Mouse (Mus musculus): ENCODE measurements around the gene Gnb4. TPM values are rescaled to one million over a fixed set of nuclear protein-coding genes. Genes with fewer than 3 reads are reported as not detected.

Gnb4 gene
- polyA plus RNA-seq, 1 experiment from 2014 or later = 46.7 TPM

GRCm38 (mm10) chr3:32611606-32612170 lies 4.7 kb downstream of the Gnb4 start:
- no peaks in the 10 kb centered on the region for H3K36me3 ChIP-seq (ENCODE audit: poor library complexity, severe bottlenecking)
- H3K9me3 ChIP-seq (replicated peaks) = no peaks in the 10 kb centered on the region
- H3K4me1 ChIP-seq = no peaks in the 10 kb centered on the region
- H3K4me2 ChIP-seq = no peak overlapping the region
- no peak overlapping the region for H3K27ac ChIP-seq
- ATAC-seq = no peak
- 0 out of 2 replicates have a peak, but pooled peaks cover 2% of the 10 kb centered on the region for H3K27me3 ChIP-seq
- H3K4me3 ChIP-seq = no peak overlapping the region
- no peak overlapping the region for H3K9ac ChIP-seq
- 81% methylated on average over 11 of the region's 11 CpGs for WGBS

DNA sequence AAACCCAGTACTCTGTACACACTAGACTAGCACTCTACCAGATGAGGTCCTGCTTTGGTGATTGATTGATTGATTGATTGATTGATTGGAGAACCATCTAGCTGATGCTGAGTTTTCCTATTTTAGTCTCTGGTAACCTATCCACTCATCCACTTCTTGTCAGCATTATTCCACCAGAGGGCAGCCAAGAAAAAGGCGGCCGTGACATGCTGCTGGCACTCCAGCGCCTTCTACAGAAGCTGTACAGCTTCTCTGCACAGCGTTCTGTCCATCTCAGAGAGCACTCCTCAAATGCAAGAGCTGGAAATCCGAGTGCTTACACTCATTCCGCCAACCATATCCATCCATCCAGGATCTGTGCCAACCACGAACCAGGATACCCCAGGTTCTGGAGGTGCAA lies 5.8 kb downstream of the Gnb4 start:
- 0 out of 2 replicates have a peak, but pooled peaks cover 2% of the 10 kb centered on the region for H3K27me3 ChIP-seq
- H3K4me3 ChIP-seq = no peak overlapping the region
- H3K4me2 ChIP-seq = no peak overlapping the region
- H3K36me3 ChIP-seq (ENCODE audit: poor library complexity, severe bottlenecking) = no peaks in the 10 kb centered on the region
- H3K4me1 ChIP-seq = no peaks in the 10 kb centered on the region
- no peaks in the 10 kb centered on the region for H3K9me3 ChIP-seq (replicated peaks)
- no peak overlapping the region for H3K9ac ChIP-seq
- 31% methylated on average over 7 of the region's 7 CpGs for WGBS
- no peak overlapping the region for H3K27ac ChIP-seq
- peak; percentile 54; the same call in 1 of the 2 replicates for ATAC-seq

DNA sequence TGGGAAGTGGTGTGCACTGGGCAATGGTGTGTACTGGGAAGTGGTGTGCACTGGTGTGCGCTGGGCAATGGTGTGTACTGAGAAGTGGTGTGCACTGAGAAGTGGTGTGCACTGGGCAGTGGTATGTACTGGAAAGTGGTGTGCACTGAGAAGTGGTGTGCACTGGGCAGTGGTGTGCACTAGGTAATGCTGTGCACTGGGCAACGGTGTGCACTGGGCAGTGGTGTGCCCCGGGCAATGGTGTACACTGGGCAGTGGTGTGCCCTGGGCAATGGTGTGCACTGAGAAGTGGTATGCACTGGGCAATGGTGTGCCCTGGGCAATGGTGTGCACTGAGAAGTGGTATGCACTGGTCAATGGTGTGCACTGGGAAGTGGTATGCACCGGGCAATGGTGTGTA lies 7.2 kb downstream of the Gnb4 start:
- Histone ChIP-seq H3K4me2 (no peak overlapping the region), H3K27ac (no peak overlapping the region), H3K27me3 (no peaks in the 10 kb centered on the region), H3K4me3 (no peak overlapping the region), H3K36me3 (ENCODE audit: poor library complexity, severe bottlenecking) (no peaks in the 10 kb centered on the region), H3K4me1 (no peaks in the 10 kb centered on the region), H3K9me3 (replicated peaks) (no peaks in the 10 kb centered on the region), H3K9ac (no peak overlapping the region)
- ATAC-seq = no peak
- 98% methylated on average over 4 of the region's 4 CpGs for WGBS

- Histone ChIP-seq H3K4me1 (no peaks in the 10 kb centered on the region), H3K27me3 (no peaks in the 10 kb centered on the region), H3K9ac (no peak overlapping the region), H3K9me3 (replicated peaks) (no peaks in the 10 kb centered on the region), H3K36me3 (ENCODE audit: poor library complexity, severe bottlenecking) (no peaks in the 10 kb centered on the region), H3K4me2 (no peak overlapping the region), H3K27ac (no peak overlapping the region), H3K4me3 (no peak overlapping the region)
- ATAC-seq = no peak
- 93% methylated on average over 10 of the region's 10 CpGs for WGBS
Observed at GRCm38 (mm10) chr3:32601055-32601454, 15.3 kb downstream of the Gnb4 start.

GRCm38 (mm10) chr3:32599328-32599727 lies 17.1 kb downstream of the Gnb4 start:
- Histone ChIP-seq H3K36me3 (ENCODE audit: poor library complexity, severe bottlenecking) (no peaks in the 10 kb centered on the region), H3K9me3 (replicated peaks) (no peaks in the 10 kb centered on the region), H3K9ac (no peak overlapping the region), H3K27ac (no peak overlapping the region), H3K4me1 (no peaks in the 10 kb centered on the region), H3K4me2 (no peak overlapping the region), H3K4me3 (no peak overlapping the region), H3K27me3 (no peaks in the 10 kb centered on the region)
- 77% methylated on average over 3 of the region's 3 CpGs for WGBS
- ATAC-seq = no peak

DNA sequence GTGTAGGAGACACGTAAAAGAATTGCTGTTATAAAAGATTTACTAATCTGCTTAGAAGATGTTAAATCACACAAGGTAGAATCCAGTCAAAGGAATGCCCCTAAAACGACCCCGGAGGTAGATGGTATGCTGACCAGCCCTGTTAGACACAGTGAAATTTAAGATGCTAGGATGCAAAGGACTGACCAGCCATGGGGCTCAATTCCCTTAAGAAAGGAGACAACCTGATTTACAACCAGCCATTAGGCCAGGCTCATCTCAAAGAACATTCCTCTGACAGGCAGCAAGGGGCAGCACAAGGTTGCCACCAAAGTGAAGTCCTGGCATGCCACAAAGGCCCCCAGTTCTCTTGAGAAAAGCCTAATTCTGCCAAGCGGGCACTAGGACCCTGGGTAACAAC lies 21.3 kb downstream of the Gnb4 start:
- no peak overlapping the region for H3K9ac ChIP-seq
- no peaks in the 10 kb centered on the region for H3K9me3 ChIP-seq (replicated peaks)
- H3K4me1 ChIP-seq = no peaks in the 10 kb centered on the region
- 0 out of 2 replicates have a peak, but pooled peaks cover 4% of the 10 kb centered on the region for H3K36me3 ChIP-seq (ENCODE audit: poor library complexity, severe bottlenecking)
- no peak overlapping the region for H3K27ac ChIP-seq
- no peak overlapping the region for H3K4me2 ChIP-seq
- no peak for ATAC-seq
- H3K4me3 ChIP-seq = no peak overlapping the region
- 87% methylated on average over 4 of the region's 4 CpGs for WGBS
- H3K27me3 ChIP-seq = no peaks in the 10 kb centered on the region

DNA sequence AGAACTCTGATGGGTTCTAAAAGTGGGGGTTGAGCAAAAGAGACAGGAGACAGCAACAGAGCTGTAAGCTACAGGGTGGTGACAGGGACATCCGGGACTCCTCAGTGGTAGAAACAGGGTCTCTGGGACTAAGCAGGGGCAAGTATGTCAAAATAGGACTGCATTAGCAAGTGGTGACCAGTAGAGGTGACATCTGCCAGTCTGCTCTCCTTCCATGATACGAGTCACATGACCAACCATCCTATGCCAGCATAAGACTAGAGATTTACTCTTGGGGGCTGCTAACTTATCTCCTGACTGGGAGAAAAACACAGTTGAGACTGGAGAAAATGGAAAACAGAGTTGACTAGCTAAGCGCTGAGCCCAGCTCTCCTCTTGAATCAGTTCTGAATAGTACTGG lies 30.1 kb downstream of the Gnb4 start:
- ATAC-seq = no peak
- 96% methylated on average over 3 of the region's 3 CpGs for WGBS
- Histone ChIP-seq H3K27me3 (no peaks in the 10 kb centered on the region), H3K9me3 (replicated peaks) (no peaks in the 10 kb centered on the region), H3K36me3 (ENCODE audit: poor library complexity, severe bottlenecking) (peaks cover 53% of the 10 kb centered on the region), H3K4me2 (no peak overlapping the region), H3K4me3 (no peak overlapping the region), H3K4me1 (no peaks in the 10 kb centered on the region), H3K9ac (no peak overlapping the region), H3K27ac (no peak overlapping the region)

GRCm38 (mm10) chr3:32583489-32583888 lies 32.9 kb downstream of the Gnb4 start:
- ATAC-seq = peak; percentile 65; the same call in 1 of the 2 replicates
- Histone ChIP-seq H3K4me1 (no peaks in the 10 kb centered on the region), H3K36me3 (ENCODE audit: poor library complexity, severe bottlenecking) (peaks cover 46% of the 10 kb centered on the region)

DNA sequence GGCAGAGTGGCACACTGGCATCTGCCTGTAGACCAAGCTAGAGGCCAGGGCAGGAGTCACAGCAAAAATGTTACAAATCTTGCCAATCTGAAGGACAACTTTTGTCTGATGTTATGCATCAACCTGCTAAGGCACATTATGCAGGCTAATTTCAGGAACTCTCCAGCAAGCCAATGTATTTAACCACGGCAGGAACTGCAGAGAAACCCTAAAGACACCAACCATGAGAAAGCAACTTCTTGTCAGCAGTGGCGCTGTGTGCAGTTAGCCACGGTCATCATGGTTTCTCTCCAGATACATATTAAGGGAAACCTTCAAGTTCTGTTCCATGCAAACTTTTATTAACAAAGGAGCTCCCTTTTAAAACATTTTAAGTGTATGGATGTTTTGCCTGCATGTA lies 34.5 kb downstream of the Gnb4 start:
- Histone ChIP-seq H3K4me1 (no peaks in the 10 kb centered on the region), H3K4me3 (no peak overlapping the region), H3K36me3 (ENCODE audit: poor library complexity, severe bottlenecking) (peaks cover 46% of the 10 kb centered on the region), H3K9ac (no peak overlapping the region), H3K9me3 (replicated peaks) (no peaks in the 10 kb centered on the region), H3K27me3 (no peaks in the 10 kb centered on the region), H3K4me2 (no peak overlapping the region), H3K27ac (no peak overlapping the region)
- WGBS = 92% methylated on average over 3 of the region's 3 CpGs
- no peak for ATAC-seq

More at GRCm38 (mm10) chr3:32583489-32583888, 32.9 kb downstream of the Gnb4 start:
- no peak overlapping the region for H3K9ac ChIP-seq
- H3K9me3 ChIP-seq (replicated peaks) = no peaks in the 10 kb centered on the region
- H3K4me3 ChIP-seq = no peak overlapping the region
- 84% methylated on average over 4 of the region's 4 CpGs for WGBS
- H3K27ac ChIP-seq = no peak overlapping the region
- no peaks in the 10 kb centered on the region for H3K27me3 ChIP-seq
- H3K4me2 ChIP-seq = no peak overlapping the region

- Histone ChIP-seq H3K4me3 (no peak overlapping the region), H3K27ac (no peak overlapping the region), H3K36me3 (ENCODE audit: poor library complexity, severe bottlenecking) (peaks cover 57% of the 10 kb centered on the region), H3K27me3 (no peaks in the 10 kb centered on the region), H3K4me2 (no peak overlapping the region), H3K4me1 (no peaks in the 10 kb centered on the region), H3K9ac (no peak overlapping the region), H3K9me3 (replicated peaks) (no peaks in the 10 kb centered on the region)
- ATAC-seq = no peak
- 90% methylated on average over 3 of the region's 3 CpGs for WGBS
Observed at GRCm38 (mm10) chr3:32580738-32581137, 35.6 kb downstream of the Gnb4 start.

DNA sequence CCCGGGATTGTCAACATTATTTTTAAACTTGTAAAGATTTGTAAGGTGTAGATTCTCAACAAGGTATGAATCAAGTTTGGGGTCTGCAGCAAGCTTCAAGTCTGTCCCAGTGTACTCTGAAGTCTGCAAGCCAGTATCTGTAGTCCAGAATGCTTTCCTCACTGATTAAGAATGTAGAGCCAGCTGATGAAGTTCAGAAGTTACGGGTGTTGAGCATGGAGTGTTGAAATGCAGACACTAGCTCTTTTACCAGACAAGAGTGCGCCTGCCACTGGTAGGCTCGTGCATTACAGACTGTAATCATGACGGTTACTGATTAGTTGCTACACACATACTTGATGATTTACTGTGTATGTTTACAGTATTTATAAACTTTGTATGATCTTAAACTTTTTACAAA lies 37.6 kb downstream of the Gnb4 start:
- no peak overlapping the region for H3K4me3 ChIP-seq
- no peak overlapping the region for H3K27ac ChIP-seq
- ATAC-seq = no peak
- no peaks in the 10 kb centered on the region for H3K27me3 ChIP-seq
- peaks cover 66% of the 10 kb centered on the region for H3K36me3 ChIP-seq (ENCODE audit: poor library complexity, severe bottlenecking)
- no peaks in the 10 kb centered on the region for H3K9me3 ChIP-seq (replicated peaks)
- no peak overlapping the region for H3K9ac ChIP-seq
- 90% methylated on average over 5 of the region's 5 CpGs for WGBS
- H3K4me2 ChIP-seq = no peak overlapping the region
- no peaks in the 10 kb centered on the region for H3K4me1 ChIP-seq

- peaks cover 63% of the 10 kb centered on the region for H3K36me3 ChIP-seq (ENCODE audit: poor library complexity, severe bottlenecking)
- H3K9me3 ChIP-seq (replicated peaks) = no peaks in the 10 kb centered on the region
- WGBS = 99% methylated on average over 3 of the region's 3 CpGs
- ATAC-seq = no peak
- no peaks in the 10 kb centered on the region for H3K4me1 ChIP-seq
- no peak overlapping the region for H3K4me3 ChIP-seq
- no peaks in the 10 kb centered on the region for H3K27me3 ChIP-seq
- no peak overlapping the region for H3K4me2 ChIP-seq
- no peak overlapping the region for H3K9ac ChIP-seq
- H3K27ac ChIP-seq = no peak overlapping the region
Observed at GRCm38 (mm10) chr3:32575151-32575550, 41.2 kb downstream of the Gnb4 start.

GRCm38 (mm10) chr3:32573881-32574280 lies 42.5 kb downstream of the Gnb4 start:
- ATAC-seq = no peak
- Histone ChIP-seq H3K4me1 (no peaks in the 10 kb centered on the region), H3K9me3 (replicated peaks) (no peaks in the 10 kb centered on the region), H3K27ac (no peak overlapping the region), H3K4me3 (no peak overlapping the region), H3K36me3 (ENCODE audit: poor library complexity, severe bottlenecking) (peaks cover 72% of the 10 kb centered on the region), H3K4me2 (no peak overlapping the region), H3K9ac (no peak overlapping the region), H3K27me3 (no peaks in the 10 kb centered on the region)
- WGBS = 32% methylated on average over 9 of the region's 9 CpGs
